Mouse (Mus musculus): ENCODE data around the gene Dlg2. TPM values are rescaled to one million over a fixed set of nuclear protein-coding genes. Genes with fewer than 3 reads are reported as not detected.

The Dlg2 gene
- total RNA-seq, 2 experiments from 2014 or later: 394 to 431 TPM

DNA sequence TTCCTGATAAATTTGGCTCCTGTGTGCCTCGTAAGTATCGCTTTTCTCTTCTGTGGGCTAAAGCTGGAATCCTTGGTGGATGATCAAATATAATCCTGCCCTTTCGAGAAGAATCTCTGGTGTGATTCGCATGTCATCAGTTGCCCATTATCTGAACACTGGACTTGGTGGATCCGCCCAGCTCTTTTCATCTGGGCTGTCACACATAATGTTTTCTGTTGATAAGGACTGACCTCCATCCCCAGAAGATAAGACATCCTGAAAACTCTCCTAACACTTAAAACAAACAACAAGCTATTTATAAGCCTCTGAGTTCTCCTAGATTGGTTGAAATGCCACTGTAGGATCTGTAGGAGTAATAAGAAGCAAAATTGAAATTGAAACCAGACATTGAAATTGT, 1952.2 kb downstream of the Dlg2 start:
- DNase-seq (ENCODE audit: low spot score in 2 of 2): no peak
- intact Hi-C loops (cut with DNase I): no loop called here

DNA sequence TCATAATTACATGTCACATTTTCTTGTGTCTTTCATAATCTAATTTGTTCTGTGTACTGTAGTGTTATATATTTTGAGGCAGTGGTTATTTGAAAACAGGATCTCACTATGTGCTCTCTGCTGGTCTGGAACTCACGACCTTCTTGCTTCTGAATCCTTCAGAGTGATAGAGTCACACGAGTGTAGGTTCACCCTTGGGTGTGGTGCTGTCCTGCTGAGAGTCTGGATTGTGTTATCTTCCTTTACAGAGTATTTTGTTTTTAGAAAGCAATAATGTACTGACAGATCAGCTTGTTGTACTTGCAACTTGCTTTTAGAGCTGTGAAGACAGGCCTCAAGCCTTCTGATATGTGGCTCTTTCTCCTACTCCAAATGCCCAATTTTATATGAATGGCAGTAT, 1953.8 kb downstream of the Dlg2 start:
- DNase-seq (ENCODE audit: low spot score in 2 of 2): no peak
- intact Hi-C loops (cut with DNase I): no loop called here

DNA sequence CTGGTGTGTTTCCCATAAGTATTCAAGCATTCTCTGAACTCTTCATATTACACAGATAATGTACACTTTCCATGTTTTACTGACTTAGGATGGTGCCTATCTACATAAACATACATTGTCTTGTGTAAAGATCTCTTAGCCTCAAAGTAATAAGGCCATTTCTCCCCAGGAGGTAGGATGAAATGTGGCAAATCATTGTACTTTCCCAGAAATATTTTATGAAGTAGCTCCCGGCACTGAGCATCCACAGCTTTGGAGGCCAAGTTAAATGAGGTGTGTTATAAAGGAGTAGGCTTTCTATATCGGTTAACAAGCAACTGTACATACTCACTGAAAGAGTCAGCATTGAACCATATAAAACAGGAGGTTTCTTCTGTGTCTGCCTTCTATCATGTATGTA, 1960.7 kb downstream of the Dlg2 start:
- intact Hi-C loops (cut with DNase I): no loop called here
- DNase-seq (ENCODE audit: low spot score in 2 of 2): no peak

DNA sequence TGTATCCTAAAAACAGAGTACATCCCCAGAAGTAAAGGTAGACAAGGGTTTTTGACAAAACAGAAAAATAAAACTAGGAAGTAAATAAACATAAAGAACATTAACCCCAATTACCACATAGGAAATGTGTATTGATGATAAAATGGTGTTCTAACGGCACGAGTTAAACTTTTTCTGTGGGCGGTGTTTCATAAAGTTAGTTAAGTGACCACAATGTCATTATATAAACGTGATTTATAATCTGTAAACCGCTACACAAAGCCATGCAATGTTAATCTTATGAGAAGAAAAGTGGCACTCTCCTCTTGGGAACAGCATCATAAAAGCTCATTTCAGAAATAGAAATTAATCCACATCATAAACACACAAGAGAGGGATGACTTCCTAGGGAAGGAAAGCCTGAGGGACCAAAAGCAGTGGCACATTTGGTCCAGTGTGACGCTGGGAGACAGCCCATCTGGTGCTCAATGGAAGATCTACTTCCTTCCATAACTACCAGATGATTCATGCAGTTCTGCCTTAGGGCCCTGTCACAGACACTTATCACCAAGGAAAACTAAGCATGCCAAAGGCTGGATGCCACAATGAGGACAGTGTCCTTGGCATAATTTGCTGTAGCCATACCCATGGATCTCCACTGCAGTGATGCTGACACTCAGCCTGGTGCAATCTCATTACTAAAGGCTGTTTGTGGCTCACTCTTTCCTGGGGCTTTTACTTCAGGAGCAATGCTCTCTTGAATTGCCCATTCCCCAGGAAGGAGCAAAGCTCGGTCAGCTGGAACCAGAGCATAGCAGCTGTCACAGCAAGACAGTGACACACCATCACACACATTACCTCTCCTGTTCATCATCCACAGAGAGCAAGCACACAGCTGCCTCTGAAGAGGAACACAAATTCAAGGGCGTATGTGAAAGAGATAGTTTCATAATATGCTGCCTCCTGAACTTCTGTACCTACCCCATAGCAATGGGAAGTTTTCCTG, 1963.3 kb downstream of the Dlg2 start:
- DNase-seq (ENCODE audit: low spot score in 2 of 2): no peak
- intact Hi-C loops (cut with DNase I): no loop called here

DNA sequence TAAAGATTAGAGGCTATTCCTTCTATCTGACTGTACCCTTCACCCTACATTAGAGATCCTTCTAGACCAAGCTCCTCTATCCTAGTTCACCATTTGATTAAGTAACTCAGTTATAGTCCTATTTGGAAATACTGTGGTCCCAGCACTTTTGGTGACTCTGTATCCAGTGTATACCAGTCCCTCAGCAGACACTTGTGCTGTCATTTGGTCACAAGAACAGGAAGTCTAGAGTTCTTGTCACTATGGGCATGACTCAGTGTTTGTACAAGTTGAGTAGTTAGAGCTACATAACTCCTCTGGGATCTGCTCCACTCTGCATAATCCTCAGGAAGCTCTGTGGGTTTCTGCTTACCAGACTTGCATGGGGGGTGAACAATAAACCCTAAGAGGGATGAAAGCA, 1965.1 kb downstream of the Dlg2 start:
- intact Hi-C loops (cut with DNase I): no loop called here
- DNase-seq (ENCODE audit: low spot score in 2 of 2): no peak

DNA sequence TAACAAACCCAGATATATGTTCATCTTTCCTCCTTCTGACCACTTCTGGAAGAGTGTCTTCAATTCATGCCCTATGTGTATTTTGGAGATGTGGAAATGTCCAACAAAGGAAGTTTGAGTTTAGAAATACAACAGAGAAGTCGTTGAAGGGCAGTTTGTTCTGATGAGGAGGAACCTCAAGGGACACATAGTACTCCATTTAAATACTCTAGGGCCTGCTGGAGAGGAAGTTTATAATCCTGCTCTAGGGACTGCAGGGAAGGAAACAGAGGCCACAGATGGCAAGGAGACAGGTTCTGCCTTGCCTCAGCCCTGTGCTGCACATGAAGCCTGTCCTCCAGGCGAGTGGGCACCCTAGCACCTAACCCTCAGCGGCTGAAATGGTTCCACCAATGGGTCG, 1965.6 kb downstream of the Dlg2 start:
- no peak for DNase-seq (ENCODE audit: low spot score in 2 of 2)
- intact Hi-C loops (cut with DNase I): no loop called here

DNA sequence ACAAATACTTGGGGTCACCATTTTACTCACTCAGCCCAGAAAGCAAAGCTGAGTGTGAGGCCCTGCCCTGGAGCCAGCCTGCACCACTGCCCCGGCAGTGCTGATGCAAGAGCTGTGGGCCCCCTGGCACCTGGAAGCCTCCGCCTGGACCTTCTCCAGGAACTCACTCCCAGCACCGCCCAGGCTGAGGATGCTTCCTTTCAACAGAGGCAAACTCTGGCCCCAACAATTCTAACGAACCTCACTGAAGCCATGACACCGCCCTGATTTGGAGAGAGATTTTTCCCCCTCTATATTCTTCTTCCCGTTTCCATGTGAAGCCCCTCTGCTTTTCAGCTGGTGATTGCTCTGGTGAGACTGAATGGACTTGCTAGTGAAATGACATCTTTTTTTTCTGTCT, 1971.5 kb downstream of the Dlg2 start:
- intact Hi-C loops (cut with DNase I): no loop called here
- DNase-seq (ENCODE audit: low spot score in 2 of 2): no peak

DNA sequence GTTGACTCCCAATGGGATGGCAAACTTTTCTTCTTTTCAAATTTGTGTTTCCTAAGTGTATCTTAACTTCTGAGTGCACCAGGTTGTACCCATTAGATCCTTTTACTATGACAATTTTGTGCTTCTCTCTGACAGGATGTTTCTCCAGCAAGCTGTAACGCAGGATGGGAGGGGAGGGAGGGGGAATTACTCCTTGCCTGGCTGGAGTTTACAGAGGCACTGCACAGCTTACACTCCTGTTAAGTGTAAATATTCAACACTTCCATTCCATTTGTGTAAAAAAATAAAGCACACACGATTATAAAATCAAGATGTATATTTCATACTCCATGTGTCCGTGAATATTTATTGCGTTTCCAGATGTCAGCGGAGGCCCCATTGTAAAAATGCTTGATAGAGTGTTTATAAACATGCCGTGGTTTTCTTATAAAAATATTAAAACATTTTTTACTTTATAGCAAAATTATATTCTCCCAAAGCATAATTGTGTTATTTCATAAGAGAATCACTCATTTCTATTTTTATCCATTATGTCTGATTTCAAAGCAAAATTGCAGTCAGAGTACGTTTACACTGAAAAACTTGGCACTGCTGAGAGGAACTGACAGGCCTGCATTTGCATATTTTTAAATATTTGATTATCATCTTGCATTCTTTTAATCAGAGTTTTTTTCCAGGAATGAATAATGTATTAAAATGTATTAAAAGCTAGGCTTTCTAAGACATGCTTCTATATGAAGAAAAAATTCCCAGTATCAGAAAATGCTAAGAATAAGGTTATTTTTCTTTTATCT, 1972.5 kb downstream of the Dlg2 start:
- DNase-seq (ENCODE audit: low spot score in 2 of 2): no peak
- intact Hi-C loops (cut with DNase I): no loop called here

DNA sequence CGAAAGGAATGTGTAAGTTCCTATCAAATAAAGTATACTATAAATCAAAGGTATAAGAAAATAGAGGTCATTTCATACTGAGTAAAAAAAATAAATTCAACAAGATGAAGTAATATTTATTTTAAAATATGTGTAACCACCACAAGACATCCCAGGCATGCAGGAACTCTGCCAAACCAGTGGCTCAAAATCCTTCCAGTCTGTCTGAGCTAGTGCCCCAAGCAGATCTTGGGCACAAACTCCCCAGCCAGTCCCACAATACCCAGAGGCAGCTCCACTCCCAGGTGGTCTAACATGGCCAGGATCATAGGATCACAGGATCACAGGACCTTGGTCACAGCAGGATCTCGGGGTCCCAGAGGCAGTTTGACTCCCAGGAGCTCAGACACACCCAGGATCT, 1977.7 kb downstream of the Dlg2 start:
- intact Hi-C loops (cut with DNase I): no loop called here
- no peak for DNase-seq (ENCODE audit: low spot score in 2 of 2)

DNA sequence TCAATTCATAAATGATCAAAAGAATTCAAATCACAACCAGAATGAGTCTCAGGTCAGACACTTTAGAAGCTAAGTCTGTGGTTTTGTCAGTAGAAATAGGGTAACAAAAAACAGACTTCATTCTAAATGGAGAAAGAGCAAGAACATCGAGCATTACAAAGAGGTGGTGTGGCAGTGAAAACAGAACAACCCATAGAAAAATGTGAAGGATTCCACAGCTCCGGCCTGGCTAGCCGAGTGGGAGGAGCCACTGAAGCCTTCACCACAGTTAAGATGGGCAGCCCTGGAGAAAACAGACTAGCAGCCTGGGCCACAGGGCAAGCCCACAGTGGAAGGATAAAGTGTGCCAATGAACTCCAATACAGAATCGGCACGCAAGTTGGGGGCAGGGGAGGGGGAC, 1979.5 kb downstream of the Dlg2 start:
- intact Hi-C loops (cut with DNase I): no loop called here
- DNase-seq (ENCODE audit: low spot score in 2 of 2): no peak

DNA sequence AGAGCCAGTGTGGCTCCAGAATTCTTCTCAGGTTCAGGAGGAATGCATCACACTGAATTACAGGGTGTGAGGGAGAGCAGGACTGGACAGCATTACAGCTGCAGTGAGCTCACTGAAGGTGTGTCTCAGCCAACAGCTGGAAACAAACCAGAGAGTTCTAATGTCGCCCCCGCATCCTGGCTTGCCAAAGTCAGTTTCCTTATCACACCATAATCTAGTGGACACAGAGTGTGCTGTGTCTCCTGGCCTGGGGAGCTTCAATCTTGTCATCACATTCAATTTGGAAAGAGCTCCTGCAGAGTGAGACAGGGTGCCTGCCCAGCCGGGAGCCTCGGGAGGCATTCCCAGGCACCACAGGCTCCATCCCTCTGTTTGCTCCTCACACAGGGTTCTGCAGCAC, 1981.3 kb downstream of the Dlg2 start:
- DNase-seq (ENCODE audit: low spot score in 2 of 2): no peak

DNA sequence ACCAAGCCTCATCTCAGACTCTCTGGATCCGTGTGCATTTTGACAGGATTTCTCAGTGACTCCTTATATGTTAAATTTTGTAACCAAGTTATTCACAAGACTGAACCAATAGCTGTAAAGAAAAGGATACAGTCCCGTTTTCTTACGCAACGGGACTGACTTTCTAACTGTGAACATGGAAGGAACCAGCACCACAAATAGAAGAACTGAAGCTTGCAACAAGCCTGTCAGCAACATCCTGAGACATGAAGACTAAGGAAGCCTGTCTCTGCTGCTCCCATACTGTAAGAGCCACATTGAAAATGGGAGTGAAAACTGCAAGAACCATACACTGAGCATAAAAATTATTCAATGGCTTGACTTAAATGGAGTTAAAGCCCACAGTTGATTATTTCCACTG, 1981.8 kb downstream of the Dlg2 start:
- intact Hi-C loops (cut with DNase I): no loop called here
- no peak for DNase-seq (ENCODE audit: low spot score in 2 of 2)

More for the DNA sequence above, 1981.3 kb downstream of the Dlg2 start:
- intact Hi-C loops (cut with DNase I): no loop called here

DNA sequence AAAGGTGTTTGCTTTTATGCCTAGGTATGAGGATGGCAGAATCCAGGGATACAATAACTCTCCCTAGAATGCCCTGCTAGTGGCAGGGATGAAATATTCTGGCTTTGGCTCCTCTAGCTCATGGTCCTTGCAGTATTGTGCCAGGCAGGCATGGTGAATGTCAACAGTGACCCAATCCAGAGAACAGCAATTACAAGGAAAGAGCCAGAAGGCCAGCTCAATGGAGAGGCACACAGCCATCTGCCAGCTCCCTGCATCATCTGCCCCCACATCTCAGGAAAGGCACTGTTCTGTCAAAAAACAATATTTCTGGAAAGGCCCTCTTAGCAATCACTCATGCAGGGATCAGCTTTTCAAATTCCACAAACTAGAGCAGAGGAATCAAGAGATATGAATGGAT, 1984.1 kb downstream of the Dlg2 start:
- no peak for DNase-seq (ENCODE audit: low spot score in 2 of 2)
- intact Hi-C loops (cut with DNase I): no loop called here

DNA sequence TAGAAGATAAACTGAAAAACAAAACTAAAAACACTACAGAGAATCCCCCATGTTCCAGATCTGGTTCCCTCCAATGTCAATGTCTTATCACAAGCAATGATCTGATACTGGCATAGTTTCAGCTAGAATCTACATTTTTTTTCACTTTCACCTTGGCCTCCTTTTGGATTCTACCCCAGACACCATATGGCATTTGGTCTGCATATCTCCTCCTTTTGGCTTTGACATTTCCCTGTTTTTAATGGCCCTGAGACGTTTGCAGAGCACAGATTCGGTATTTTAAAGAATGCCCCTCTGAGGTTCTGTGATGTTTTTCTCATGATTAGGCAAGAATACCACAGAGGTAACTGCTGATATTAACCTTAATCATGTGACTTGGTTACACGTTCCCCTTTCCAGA, 1984.8 kb downstream of the Dlg2 start:
- intact Hi-C loops (cut with DNase I): no loop called here
- DNase-seq (ENCODE audit: low spot score in 2 of 2): no peak

DNA sequence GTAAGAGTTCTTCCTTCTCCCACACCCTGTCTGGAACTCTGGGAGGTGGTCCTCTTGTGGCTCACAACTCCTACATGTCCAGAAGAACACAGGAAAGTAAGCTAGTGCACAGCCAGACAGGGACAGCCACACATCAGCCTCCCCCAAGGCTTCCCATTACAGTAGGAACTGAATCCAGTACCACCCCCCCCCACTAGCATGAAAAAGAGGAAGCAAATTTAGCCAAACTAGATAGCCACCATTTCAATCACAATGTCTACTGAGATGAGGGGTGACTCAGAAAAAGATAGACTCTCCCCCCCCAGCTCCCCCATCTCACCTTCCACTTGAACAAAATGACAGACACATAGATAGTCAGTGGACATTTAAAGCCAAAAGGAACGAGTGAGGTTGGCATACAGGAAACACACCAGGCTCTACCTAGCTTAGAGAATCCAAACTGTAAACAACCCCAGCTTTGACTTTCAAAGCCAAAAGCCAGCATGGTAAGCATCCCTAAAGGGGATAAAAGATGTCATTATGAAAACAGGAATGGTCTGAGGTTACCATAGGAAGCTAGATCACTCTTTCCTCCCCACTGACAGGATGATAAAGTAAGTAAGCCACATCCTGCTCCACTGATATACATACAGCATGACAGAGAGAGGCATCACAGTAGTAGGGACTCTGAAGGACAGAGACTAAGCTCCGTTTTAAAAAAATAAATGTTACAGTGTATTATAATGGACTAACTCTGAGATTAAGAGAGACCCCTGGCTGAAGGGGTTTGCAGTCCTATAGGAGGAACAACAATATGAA, 1986.8 kb downstream of the Dlg2 start:
- intact Hi-C loops (cut with DNase I): no loop called here
- DNase-seq (ENCODE audit: low spot score in 2 of 2): no peak

DNA sequence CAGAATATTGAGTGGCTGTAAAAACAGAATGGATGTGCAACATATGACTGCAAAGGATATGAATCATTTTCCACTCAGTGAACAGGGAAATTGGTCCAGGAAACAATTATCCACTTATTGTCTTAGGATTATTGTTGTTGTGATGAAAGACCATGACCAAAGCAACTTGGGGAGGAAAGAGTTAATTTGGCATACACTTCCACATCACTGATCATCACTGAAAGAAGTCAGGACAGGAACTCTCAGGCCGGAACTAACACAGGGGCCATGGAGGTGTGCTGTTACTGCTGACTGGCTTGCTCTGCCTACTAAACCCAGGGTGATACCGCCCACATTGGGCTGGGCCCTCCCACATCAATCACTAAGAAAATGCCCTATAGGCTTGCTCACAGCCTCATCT, 1987.8 kb downstream of the Dlg2 start:
- DNase-seq (ENCODE audit: low spot score in 2 of 2): no peak
- intact Hi-C loops (cut with DNase I): no loop called here

DNA sequence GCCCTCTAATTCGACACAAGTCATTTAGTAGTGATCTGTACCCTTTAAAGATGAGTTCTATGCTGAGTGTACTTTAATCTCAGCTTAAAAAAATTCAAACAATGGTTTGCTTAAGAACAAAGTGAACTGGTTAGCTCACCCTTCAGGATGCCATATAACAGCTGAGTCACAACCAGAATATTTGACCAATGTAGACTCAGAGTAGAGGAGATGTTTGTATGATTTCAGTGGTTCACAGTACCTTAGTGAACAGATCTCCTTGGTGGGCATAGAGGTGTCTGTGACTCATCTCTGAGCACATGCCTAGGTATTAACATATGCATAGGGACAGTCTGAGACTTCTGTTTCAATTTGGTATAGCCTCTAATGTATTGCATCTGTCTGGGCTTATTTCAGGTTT, 2002.7 kb downstream of the Dlg2 start:
- intact Hi-C loops (cut with DNase I): no loop called here
- DNase-seq (ENCODE audit: low spot score in 2 of 2): no peak

DNA sequence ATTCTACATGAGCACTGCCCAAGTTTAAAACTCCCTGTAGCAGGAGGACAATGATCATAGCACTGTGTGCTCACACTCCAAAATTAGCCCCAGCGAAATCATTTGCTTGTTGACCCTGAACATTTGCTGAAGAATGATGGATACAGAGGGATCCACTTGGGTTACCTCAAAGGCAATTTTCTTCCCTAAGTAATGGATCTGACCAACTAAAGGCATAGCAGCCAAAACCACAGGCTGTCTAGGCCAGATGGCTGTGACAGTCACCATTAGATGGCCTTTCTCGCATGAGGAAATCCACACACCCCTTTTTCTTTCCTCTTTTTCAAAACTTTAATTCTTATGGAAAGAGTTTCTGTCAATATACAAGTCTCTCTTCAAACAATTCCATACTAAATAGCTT, 2003.3 kb downstream of the Dlg2 start:
- DNase-seq (ENCODE audit: low spot score in 2 of 2): no peak
- intact Hi-C loops (cut with DNase I): no loop called here

DNA sequence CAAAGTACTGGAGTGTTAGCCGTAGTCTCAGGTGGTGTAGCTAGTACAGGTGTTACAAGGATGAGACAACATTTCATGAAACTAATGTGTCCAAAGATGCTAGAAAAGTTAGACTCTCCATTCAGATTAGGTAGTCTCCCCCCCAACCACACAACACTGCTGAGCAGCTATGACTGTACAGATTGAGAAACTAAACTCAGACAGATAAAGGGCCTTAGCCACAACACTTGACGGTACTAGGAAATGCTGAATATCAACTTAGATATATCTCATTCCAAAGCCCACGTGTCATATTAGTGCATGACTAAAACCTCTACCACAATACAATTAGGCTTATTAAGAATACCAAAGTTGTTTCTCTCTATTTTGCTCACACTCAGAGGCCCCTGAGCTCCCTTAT, 2006.9 kb downstream of the Dlg2 start:
- DNase-seq (ENCODE audit: low spot score in 2 of 2): no peak
- intact Hi-C loops (cut with DNase I): no loop called here
